ENCODE assay signal across 9 mouse cellular contexts in the genomic region with DNA sequence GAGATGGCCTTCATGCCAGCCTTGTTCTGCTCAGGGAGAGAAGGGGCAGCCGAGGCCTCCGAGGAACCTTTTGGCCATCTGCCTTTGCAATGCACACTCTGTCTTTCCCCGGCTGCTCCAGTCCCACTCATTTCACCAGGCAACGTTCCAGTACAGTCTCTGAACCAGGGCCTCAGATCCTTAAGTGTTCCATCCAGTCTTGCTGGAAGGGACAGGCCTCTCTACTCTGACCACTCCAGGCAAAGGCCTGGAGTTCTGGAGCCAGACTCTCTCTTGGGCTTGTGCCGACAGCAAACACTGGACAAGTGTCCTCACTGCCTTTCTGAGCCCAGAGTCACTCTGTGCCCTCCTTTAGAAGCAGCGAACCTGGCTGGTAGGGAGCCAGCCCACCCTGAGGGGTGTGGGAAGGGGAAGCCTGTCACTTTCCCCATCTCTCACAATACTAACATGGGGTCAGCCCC. TPM values are rescaled to one million over a fixed set of nuclear protein-coding genes. Genes with fewer than 3 reads are reported as not detected.
DNase-seq lines count a peak whose midpoint lies in the region; ATAC-seq and TF ChIP-seq lines count a peak whose summit lies in the region.
"Had no signal": no experiment of that assay in that cellular context is flagged by ENCODE, and none has a peak within 500 bp of the region (broad histone marks: within the 10 kb centered on the region; RNA-seq: fewer than 3 reads in every experiment).

No protein-coding gene starts in this region.

- WGBS in lung, adult 2 months = 59% methylated on average over 6 of the region's 6 CpGs
- WGBS in stomach, embryonic 16.5 days = 76% methylated on average over 6 of the region's 6 CpGs

- TF ChIP-seq CTCF in lung, adult 2 months (IDR thresholded peaks at IDR 0.05; ENCODE audit: insufficient read depth, low read length) = no peak

- no peak for ATAC-seq in stomach, embryonic 16.5 days (ENCODE audit: insufficient read depth, low FRiP score)

- TF ChIP-seq POLR2A in lung, adult 2 months (IDR thresholded peaks at IDR 0.05; ENCODE audit: borderline replicate concordance, extremely low read depth, low read depth, low read length) = no peak

- no peak overlapping the region for H3K4me2 ChIP-seq in stomach, embryonic 16.5 days (ENCODE audit: low read depth, low read length)
- H3K4me2 ChIP-seq: limb, embryonic 12.5 days had no signal

- no peak overlapping the region for H3K9ac ChIP-seq in stomach, embryonic 16.5 days (ENCODE audit: low read length)
- H3K9ac ChIP-seq: limb, embryonic 12.5 days had no signal

- DNase-seq in adrenal gland, postnatal 10 days = peak; percentile 58
- no peak for DNase-seq in adrenal gland, adult 2 months
- peak; percentile 29 to 64 for DNase-seq in layer of hippocampus, adult 18-20 months (ENCODE audit: low spot score in 2 of 2)
- no peak for DNase-seq in layer of hippocampus, adult 9-10 months (ENCODE audit: low spot score)
- peak; percentile 53 for DNase-seq in lung, adult 2 months
- DNase-seq in retina, postnatal 1 day = no peak
- DNase-seq in urinary bladder, postnatal 4 days (ENCODE audit: low spot score in 2 of 2) = no peak

- H3K36me3 ChIP-seq in stomach, embryonic 16.5 days (ENCODE audit: control insufficient read depth, insufficient read depth, low read length) = peaks cover 26% of the 10 kb centered on the region

- H3K4me3 ChIP-seq in lung, adult 2 months (replicated peaks; ENCODE audit: extremely low read depth, low read depth, low read length) = no peak overlapping the region
- no peak overlapping the region for H3K4me3 ChIP-seq in stomach, embryonic 16.5 days (replicated peaks; ENCODE audit: low read length)
- H3K4me3 ChIP-seq: limb, embryonic 12.5 days had no signal

- peak overlapping the region; percentile 47; the same call in 1 of the 2 replicates for H3K27ac ChIP-seq in stomach, embryonic 16.5 days (ENCODE audit: low read length)
- H3K27ac ChIP-seq: limb, embryonic 12.5 days had no signal

- H3K4me1 ChIP-seq in lung, adult 2 months (ENCODE audit: control insufficient read depth, insufficient read depth, low read length) = peaks cover 4% of the 10 kb centered on the region
- H3K4me1 ChIP-seq in stomach, embryonic 16.5 days (ENCODE audit: control insufficient read depth, insufficient read depth, low read length) = peaks cover 9% of the 10 kb centered on the region; the same call in 1 of the 2 replicates

- H3K9me3 ChIP-seq in stomach, embryonic 16.5 days (replicated peaks; ENCODE audit: control insufficient read depth, low read length) = peaks cover 6% of the 10 kb centered on the region; the same call in 1 of the 2 replicates

- no peaks in the 10 kb centered on the region for H3K27me3 ChIP-seq in stomach, embryonic 16.5 days (ENCODE audit: control insufficient read depth, insufficient read depth, low read length)
- H3K27me3 ChIP-seq: limb, embryonic 12.5 days had no signal

RNA-seq across cellular contexts. Expression of a gene that starts 25.0 kb away (rescaled TPM):
- 100 to 1,000 TPM; 111 to 115 TPM for total RNA-seq in adrenal gland, postnatal 10 days (2021)
- 100 to 1,000 TPM; 130 to 135 TPM for total RNA-seq in adrenal gland, adult 2 months (2021)
- polyA plus RNA-seq in adrenal gland, adult 2 months (2012; rRNA removed) = 65.0 and 75.7 TPM in 2 replicates
- total RNA-seq in layer of hippocampus, adult 18-20 months (2021) = 10 to 100 TPM; 58.5 to 61.0 TPM
- 50.5 and 56.4 TPM in 2 replicates for polyA plus RNA-seq in lung, adult 2 months (2012; rRNA removed)
- 51.6 and 53.0 TPM in 2 replicates for polyA plus RNA-seq in stomach, embryonic 16.5 days (2015; fragmentation: Nextera tagmentation; extraction: Ambion mirVana)

RNA-seq across cellular contexts. Expression of a gene that starts 26.4 kb away (rescaled TPM):
- not detected for total RNA-seq in adrenal gland, postnatal 10 days (2021)
- not detected for total RNA-seq in adrenal gland, adult 2 months (2021)
- not detected in 2 replicates for polyA plus RNA-seq in adrenal gland, adult 2 months (2012; rRNA removed)
- total RNA-seq in layer of hippocampus, adult 18-20 months (2021) = under 1 TPM in 1 of 2 experiments, not detected in 1; 0.35 TPM
- not detected in 2 replicates for polyA plus RNA-seq in lung, adult 2 months (2012; rRNA removed)
- 0.08 TPM in 1 of 2 replicates, not detected in the other for polyA plus RNA-seq in stomach, embryonic 16.5 days (2015; fragmentation: Nextera tagmentation; extraction: Ambion mirVana)
- polyA plus RNA-seq: limb, embryonic 12.5 days had no signal

RNA-seq across cellular contexts. Expression of a gene that starts 33.2 kb away (rescaled TPM):
- total RNA-seq in adrenal gland, postnatal 10 days (2021) = 10 to 100 TPM; 16.6 to 21.2 TPM
- total RNA-seq in adrenal gland, adult 2 months (2021) = 10 to 100 TPM; 19.9 to 22.2 TPM
- 11.3 and 11.4 TPM in 2 replicates for polyA plus RNA-seq in adrenal gland, adult 2 months (2012; rRNA removed)
- 10 to 100 TPM; 23.2 to 24.4 TPM for total RNA-seq in layer of hippocampus, adult 18-20 months (2021)
- 13.8 and 14.2 TPM in 2 replicates for polyA plus RNA-seq in lung, adult 2 months (2012; rRNA removed)
- polyA plus RNA-seq in stomach, embryonic 16.5 days (2015; fragmentation: Nextera tagmentation; extraction: Ambion mirVana) = 18.3 and 22.0 TPM in 2 replicates

RNA-seq across cellular contexts. Expression of a gene that starts 36.4 kb away (rescaled TPM):
- 10 to 100 TPM; 54.5 to 57.1 TPM for total RNA-seq in adrenal gland, postnatal 10 days (2021)
- total RNA-seq in adrenal gland, adult 2 months (2021) = 10 to 100 TPM; 55.8 to 65.3 TPM
- 54.8 and 63.7 TPM in 2 replicates for polyA plus RNA-seq in adrenal gland, adult 2 months (2012; rRNA removed)
- 10 to 100 TPM; 36.6 to 42.8 TPM for total RNA-seq in layer of hippocampus, adult 18-20 months (2021)
- 76.7 and 85.5 TPM in 2 replicates for polyA plus RNA-seq in lung, adult 2 months (2012; rRNA removed)
- 97.5 and 102 TPM in 2 replicates for polyA plus RNA-seq in stomach, embryonic 16.5 days (2015; fragmentation: Nextera tagmentation; extraction: Ambion mirVana)

RNA-seq across cellular contexts. Expression of a gene that starts 54.2 kb away (rescaled TPM):
- 10 to 100 TPM in 1 of 2 experiments, 1 to 10 TPM in 1; 6.7 to 13.2 TPM for total RNA-seq in adrenal gland, postnatal 10 days (2021)
- total RNA-seq in adrenal gland, adult 2 months (2021) = 1 to 10 TPM; 5.6 to 7.4 TPM
- 7.1 and 10.5 TPM in 2 replicates for polyA plus RNA-seq in adrenal gland, adult 2 months (2012; rRNA removed)
- total RNA-seq in layer of hippocampus, adult 18-20 months (2021) = 10 to 100 TPM; 54.5 to 67.0 TPM
- polyA plus RNA-seq in lung, adult 2 months (2012; rRNA removed) = 10.1 and 14.0 TPM in 2 replicates
- 2.8 and 3.0 TPM in 2 replicates for polyA plus RNA-seq in stomach, embryonic 16.5 days (2015; fragmentation: Nextera tagmentation; extraction: Ambion mirVana)

Comparison
In these comparisons a context has a peak if more than half of its experiments do, and no peak if none do; other contexts are left out.
1. DNase-seq: peak in adrenal gland, postnatal 10 days (single experiment), layer of hippocampus, adult 18-20 months (2 of 2) and lung, adult 2 months (single experiment); none in adrenal gland, adult 2 months (single experiment), layer of hippocampus, adult 9-10 months (single experiment), retina, postnatal 1 day (single experiment) and urinary bladder, postnatal 4 days (0 of 2).